Mouse (Mus musculus) left cerebral cortex, adult 2 months (tissue): ENCODE measurements around the gene Zfp59. TPM values are rescaled to one million over a fixed set of nuclear protein-coding genes. Genes with fewer than 3 reads are reported as not detected.
A peak's percentile ranks its signal among the peaks of the same experiment; 100 is the strongest.
"Not testable (repeated sequence)": the region's sequence is repeated elsewhere in the genome, so short reads cannot be mapped to it uniquely, and the experiment has no call there.

Experiments used
- DNase-seq, 2 experiments: peaks; one replicate each; pipeline ENCODE4 v3.0.0; 2021 to 2022; ENCODE audit warnings: low spot score in 2 of 2, mixed read lengths in 1 of 2; ENCODE audit errors: extremely low spot score in 1 of 2
- H3K27ac ChIP-seq: fragments of 200-600 bp; 2 replicates; pipeline ENCODE4 v1.8.1; 2022
- H3K4me3 ChIP-seq: fragments of 200-600 bp; 2 replicates; pipeline ENCODE4 v1.8.1; 2022
- CTCF ChIP-seq: fragments of 200-600 bp; IDR thresholded peaks from 2 replicates; pipeline ENCODE4 v1.8.1; 2022; ENCODE audit warnings: antibody characterized with exemption, mild to moderate bottlenecking, moderate library complexity
- intact Hi-C: fragments of 180-260 bp; cut with DNase I; formaldehyde crosslinking; loops from one replicate; pipeline ENCODE4 v1.15.1; 2025
- total RNA-seq, 2 experiments: library from RNA; stranded (reverse); gene quantifications; 2 replicates each; pipeline ENCODE4 v1.2.3; 2021

Gene Zfp59
- total RNA-seq, 2 experiments from 2014 or later = 4.1 to 5.0 TPM

DNA sequence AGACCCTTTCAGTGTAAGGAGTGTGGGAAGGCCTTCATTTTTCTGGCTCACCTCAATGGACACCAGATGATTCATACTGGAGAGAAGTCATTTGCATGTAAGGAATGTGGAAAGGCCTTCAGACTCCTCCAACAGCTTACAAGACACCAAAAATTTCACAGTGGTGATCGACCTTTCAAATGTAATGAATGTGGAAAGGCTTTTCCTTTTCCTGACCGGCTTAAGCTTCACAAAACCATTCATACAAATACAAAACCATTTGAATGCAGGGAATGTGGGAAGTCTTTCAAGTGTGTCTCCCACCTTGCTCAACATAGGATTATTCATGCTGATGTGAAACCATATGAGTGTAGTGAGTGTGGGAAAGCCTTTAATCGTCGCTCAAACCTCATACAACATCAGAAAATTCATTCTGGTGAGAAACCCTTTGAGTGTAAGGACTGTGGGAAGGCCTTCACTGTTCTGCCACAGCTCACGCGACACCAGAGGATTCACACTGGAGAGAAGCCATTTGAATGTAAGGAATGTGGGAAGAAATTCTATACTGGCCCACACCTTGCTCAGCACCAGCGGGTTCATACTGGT is 19.8 kb upstream of the Zfp59 start:
- no peak for TF ChIP-seq CTCF
- no peak overlapping the region for H3K27ac ChIP-seq
- no peak for DNase-seq
- intact Hi-C loops = no loop called here
- no peak overlapping the region for H3K4me3 ChIP-seq

DNA sequence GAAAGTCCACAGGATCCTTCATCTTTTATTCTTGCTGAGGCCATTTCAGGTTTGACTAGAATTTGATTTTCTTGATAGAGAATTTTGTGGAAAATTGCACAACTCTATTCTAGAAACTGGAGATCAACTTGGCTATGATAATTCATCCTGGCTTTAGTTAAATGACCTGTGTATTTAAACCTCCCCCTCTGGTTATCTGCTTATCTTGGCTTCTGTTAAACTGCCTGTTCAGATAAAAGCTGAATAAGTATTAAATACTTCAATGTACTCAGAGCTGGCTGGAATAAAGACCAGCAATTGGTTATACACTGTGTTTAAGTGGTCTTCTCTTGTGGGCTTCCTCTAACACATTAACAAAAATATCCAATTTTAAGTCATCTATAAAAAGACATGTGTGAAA is 15.8 kb upstream of the Zfp59 start:
- intact Hi-C loops = no loop called here
- H3K27ac ChIP-seq = no peak overlapping the region
- DNase-seq = no peak
- H3K4me3 ChIP-seq = no peak overlapping the region
- no peak for TF ChIP-seq CTCF

DNA sequence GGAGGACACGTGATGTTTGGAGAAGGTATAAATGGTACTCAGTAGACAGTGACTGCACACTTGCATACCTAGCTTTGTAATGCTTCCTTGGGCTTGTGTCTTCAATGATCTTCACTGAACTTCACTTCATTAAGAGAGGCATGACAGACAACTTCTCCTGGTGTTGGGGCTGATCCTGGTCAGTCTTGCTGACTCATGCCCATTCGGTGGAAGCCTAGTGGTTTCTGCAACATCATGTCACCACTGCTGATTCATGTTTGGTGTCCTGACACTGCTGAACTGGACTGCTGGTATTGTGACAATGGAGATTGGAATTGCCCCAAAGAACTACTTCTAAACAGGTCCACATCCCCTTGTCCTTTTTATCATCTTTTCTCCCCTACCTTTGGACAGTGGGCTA is 4.3 kb upstream of the Zfp59 start:
- intact Hi-C loops = no loop called here
- DNase-seq = no peak
- H3K4me3 ChIP-seq = no peak overlapping the region
- H3K27ac ChIP-seq = no peak overlapping the region
- TF ChIP-seq CTCF = no peak

DNA sequence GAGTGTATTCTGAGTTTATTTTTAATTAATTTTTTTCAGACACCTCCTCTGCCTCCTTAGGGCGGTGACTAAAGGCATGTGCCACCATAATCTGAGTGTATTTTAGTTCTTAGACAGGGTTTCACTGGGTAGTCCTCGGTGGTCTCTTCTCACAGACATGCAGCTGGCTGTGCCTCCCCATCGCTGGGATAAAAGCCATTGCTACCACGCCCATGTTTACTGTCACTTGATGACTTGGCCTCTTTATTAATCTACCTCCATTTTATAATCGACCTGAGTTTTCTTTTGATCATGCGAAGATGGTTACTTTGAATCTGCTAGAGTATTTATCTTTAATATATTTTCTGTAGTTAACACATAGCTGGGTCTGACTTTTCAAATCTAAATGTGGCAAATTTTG is 511 bp upstream of the Zfp59 start:
- H3K4me3 ChIP-seq = peak overlapping the region; percentile 59
- no peak for DNase-seq
- peak overlapping the region; percentile 89 for H3K27ac ChIP-seq
- TF ChIP-seq CTCF = no peak
- intact Hi-C loops = loop anchor here (1.0 kb wide), 2 partner anchors 34 to 91 kb away; partner anchors contain the start of gene Zfp974

DNA sequence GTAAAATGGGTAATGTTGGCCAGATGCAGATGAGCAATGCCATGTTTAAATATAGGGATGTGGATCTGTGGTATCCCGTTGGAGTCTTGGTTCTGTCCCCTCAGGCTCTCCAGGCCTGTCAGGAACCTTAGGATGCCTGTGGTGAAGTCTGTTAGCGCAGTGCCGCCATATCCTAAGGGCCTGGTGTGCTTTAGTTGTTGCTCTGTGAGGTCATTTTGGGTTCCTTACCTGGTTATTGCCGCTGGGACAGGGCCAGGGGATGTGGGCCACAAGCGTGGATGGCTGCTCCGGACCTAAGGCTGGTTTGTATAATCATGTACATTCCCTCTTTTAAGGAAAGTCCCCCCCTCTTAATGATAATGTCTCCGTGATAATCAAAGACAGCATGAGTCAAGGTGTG is 1.2 kb downstream of the Zfp59 start:
- intact Hi-C loops = no loop called here
- TF ChIP-seq CTCF = no peak
- no peak for DNase-seq
- H3K4me3 ChIP-seq = no peak overlapping the region
- no peak overlapping the region for H3K27ac ChIP-seq

DNA sequence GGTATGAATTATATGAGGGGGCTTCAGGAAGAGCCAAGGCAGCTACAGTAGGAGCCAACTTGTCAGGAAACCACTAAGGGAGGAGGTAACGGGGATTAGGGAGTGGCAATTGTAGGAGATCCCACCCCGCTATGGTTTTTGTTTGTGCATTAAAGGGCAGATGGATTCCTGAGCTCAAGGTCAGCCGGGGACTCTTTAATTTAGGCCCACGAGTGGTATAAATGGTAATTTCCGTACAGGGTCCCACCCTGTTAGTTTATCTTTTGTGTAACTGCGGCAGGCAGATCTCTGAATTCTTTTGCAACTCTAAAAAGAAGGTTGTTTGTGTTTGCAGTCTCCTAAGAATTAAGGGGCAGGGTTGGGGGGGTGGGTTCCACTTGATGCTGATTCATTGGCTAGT is 1.7 kb downstream of the Zfp59 start:
- Histone ChIP-seq H3K27ac (no peak overlapping the region), H3K4me3 (no peak overlapping the region)
- TF ChIP-seq CTCF = no peak
- no peak for DNase-seq
- intact Hi-C loops = no loop called here

DNA sequence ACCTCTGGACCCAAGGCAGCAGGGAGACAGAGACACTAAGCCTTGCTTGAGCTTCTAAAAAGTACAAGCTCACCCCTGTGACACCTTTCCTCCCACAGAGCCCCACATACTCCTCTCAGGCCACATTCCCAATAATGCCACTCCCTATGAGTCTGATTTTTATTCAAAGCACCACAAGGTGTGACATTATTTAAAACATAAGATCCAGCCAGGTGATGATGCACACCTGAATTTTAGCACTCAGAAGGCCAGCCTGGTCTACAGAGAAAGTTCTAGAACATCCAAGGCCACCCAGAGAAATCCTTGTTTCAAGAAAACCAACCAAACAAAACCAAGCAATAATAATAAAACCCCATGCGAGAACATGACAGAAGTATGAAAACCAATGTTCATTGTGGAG is 18.8 kb downstream of the Zfp59 start, which contains the start of gene Zfp607a:
Gene Zfp607a, plus strand, starts transcription at position 301 of the 400 bp plus-strand sequence.
- no peak for TF ChIP-seq CTCF
- DNase-seq = no peak
- Histone ChIP-seq H3K4me3 (no peak within 1 kb of the TSS), H3K27ac (no peak within 1 kb of the TSS)
- intact Hi-C loops = no loop called here

DNA sequence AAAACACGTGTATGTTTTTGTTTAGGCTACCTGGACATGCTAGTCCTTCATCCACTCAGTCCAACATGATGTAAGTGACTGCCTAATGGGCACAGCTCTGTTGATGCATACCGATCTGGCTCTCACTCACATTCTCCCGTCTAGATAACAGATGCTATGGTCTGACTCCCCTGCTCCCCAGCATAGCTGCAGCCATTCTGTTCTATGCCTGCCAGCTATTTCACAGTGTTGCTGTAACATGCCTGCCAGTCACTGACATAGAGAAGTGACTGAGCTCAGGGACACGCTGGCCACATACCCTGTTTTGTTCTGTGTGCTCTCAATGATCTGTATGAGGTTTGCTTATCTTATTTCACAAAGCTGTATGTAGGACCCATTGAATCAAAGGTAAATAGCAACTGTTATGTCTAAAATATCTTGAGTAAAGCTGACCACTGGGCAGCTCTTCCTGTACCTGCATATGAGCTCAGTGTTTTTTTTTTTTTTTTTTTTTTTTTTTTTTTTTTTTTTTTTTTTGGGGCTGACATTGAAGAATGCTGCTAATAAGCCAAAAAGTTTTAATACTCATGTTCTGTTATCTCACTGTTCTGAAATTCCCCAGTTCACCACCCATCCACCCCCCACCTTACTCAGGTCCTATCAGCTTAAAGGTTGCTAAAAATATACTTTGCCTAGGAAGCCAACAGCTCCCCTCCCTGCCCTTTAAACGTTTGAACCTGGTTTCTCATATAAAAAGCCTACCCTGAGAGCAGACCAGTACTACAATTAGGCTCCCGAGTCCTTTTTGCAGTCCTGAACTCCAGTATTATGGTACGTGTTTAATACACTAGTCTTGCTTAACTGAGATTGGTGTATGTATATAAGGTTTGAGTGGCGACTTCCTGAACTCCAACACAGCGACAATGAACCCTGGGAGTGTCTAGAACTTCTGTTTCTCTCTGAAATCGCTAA is 21.2 kb downstream of the Zfp59 start:
- TF ChIP-seq CTCF = no peak
- DNase-seq = no peak
- peak overlapping the region; percentile 40; the same call in 1 of the 2 replicates for H3K27ac ChIP-seq
- intact Hi-C loops = loop anchor here (10.0 kb wide), 1 partner anchor 85 kb away; no protein-coding TSS in a partner anchor
- H3K4me3 ChIP-seq = peak overlapping the region; percentile 62

DNA sequence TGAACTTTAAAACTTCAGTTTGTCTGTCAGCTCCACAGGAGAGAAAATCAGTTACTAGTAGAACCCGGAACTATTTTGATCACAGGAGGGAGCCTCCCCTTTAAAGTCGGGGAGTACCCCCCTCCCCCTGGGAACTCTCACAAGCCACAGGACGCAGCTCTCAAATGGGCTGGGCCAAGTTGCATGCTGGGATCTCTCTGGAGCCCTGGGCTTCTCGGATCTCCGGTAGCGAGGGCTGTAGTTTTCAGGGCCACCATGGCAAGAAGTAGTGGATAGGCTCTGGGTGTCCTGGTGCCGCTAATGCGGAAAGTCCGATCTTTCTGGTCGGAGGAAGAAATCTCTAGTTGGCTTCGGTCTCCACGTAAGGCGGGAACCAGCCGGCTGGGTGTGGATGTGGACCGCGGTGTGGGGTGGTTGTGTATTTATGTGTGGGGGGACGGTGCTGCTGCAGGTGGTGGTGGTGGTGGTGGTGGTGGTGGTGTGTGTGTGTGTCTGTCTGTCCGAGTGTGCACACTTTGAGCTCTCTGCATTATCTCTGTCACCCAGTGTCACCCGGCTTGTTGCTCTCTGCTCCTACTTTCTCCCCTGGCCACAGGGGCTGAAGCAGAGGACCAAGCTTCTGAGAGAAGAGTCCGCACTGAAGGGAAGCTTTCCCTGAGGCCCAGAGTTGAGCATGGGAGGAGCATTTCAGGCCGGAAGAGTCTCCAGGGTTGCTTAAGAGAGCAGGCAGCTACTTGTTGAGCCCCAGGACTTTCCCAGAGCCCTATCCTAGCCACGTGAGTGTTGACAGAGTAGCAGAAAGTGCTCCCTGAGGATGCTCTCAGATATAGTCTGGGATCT is 22.2 kb downstream of the Zfp59 start:
- H3K4me3 ChIP-seq = peak overlapping the region; percentile 62
- peak overlapping the region; percentile 40; the same call in 1 of the 2 replicates for H3K27ac ChIP-seq
- intact Hi-C loops = loop anchor here (10.0 kb wide), 1 partner anchor 86 kb away; no protein-coding TSS in a partner anchor
- TF ChIP-seq CTCF = no peak
- peak; percentile 19 to 41 for DNase-seq

DNA sequence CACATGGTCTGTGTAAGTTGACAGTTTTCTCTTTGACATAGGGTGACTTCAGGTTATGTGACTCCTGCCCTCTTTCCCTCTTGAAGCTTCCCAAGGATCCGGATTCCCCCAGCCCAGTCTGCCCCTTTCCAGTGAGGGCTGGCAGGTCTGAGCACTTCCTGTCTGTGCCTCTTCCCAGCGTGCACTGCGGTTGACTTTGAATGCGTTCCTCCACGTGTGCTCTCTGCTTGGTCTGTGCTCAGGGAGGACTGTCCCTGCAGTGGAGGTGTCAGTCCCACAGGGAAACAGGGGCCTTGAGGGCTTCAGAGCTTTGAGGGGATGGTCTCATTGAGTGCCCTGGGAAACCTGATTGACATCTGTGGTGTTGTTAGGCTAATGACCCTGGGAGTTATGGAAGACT is 24.2 kb downstream of the Zfp59 start:
- H3K4me3 ChIP-seq, H3K27ac ChIP-seq, DNase-seq: not testable (repeated sequence)
- intact Hi-C loops = loop anchor here (10.0 kb wide), 1 partner anchor 88 kb away; no protein-coding TSS in a partner anchor

DNA sequence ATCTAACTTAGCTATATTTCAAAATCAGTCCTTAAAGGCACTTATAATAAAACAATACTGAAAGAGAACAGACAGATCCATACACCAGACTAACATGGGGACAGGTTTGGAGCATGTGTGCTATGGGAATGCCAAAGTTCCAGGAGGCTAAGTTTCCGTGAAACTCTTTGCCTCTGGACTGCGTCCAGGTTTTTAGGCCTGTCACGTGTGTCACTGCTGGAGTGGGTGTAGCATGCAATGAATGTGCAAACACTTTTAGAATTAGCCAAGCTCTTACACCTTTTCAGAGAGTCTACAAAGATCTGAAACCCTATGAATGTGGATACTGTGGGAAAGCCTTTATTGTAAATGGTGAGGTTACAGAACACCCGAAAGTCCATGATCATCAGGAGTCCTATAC is 43.3 kb downstream of the Zfp59 start:
- Histone ChIP-seq H3K27ac (no peak overlapping the region), H3K4me3 (no peak overlapping the region)
- DNase-seq = no peak
- no peak for TF ChIP-seq CTCF
- intact Hi-C loops = no loop called here
